Mouse (Mus musculus) ES-E14 (cell line): ENCODE data around the gene Zfp821.

Experiments used
- CHD2 ChIP-seq: IDR thresholded peaks from 2 replicates; pipeline ENCODE4 v1.6.1; 2014; ENCODE audit warnings: mild to moderate bottlenecking, low read depth, low read length, inconsistent platforms
- MAFK ChIP-seq: IDR thresholded peaks from 2 replicates; pipeline ENCODE4 v1.6.1; 2014; ENCODE audit warnings: mild to moderate bottlenecking, low read depth, low read length, inconsistent platforms; ENCODE audit not compliant: insufficient read depth
- ZC3H11A ChIP-seq: IDR thresholded peaks from 2 replicates; pipeline ENCODE4 v1.6.1; 2012; ENCODE audit warnings: low read depth, mild to moderate bottlenecking, inconsistent platforms, low read length, borderline replicate concordance

- TF ChIP-seq MAFK (no peak), ZC3H11A (no peak), CHD2 (no peak)
Measured at GRCm38 (mm10) chr8:109698477-109698876, 6.9 kb upstream of the Zfp821 start.
